Mouse (Mus musculus) embryonic stem cell, embryonic (primary cell): ENCODE results near the gene Tcl1b1.
"Not testable (repeated sequence)": the region's sequence is repeated elsewhere in the genome, so short reads cannot be mapped to it uniquely, and the experiment has no call there.

Source experiments
- CTCF ChIA-PET, 4 experiments: fragments of 300-600 bp in 2 of 4; fragments of 350-600 bp in 2 of 4; sonication (Branson Sonifier 250); formaldehyde crosslinking; loops; one replicate each; lab custom pipeline; 2022; ENCODE audit warnings: inconsistent platforms in 2 of 4; lab: Charles Lee
- POLR2A ChIA-PET, 4 experiments: fragments of 300-600 bp in 2 of 4; fragments of 350-600 bp in 2 of 4; sonication (Branson Sonifier 250); formaldehyde crosslinking; loops; one replicate each; lab custom pipeline; 2022; ENCODE audit warnings: antibody characterized with exemption in 4 of 4, inconsistent platforms in 1 of 4; lab: Charles Lee

The Tcl1b1 gene

GRCm38 (mm10) chr12:105159390-105159789 lies at the start of gene Tcl1b1:
Tcl1b1 (plus strand) TSS chr12:105159690.
- ChIA-PET POLR2A (no interaction called here), CTCF (no interaction called here)

- POLR2A ChIA-PET, result interaction anchor here in 2 of 4 experiments (1.7 to 2.0 kb wide), 2 partner anchors 26 to 34 kb away, joined by 3 to 4 read pairs; no protein-coding TSS in a partner anchor
- CTCF ChIA-PET, result interaction anchor here in 1 of 4 experiments (0.7 kb wide), 1 partner anchor 24 kb away, joined by 3 read pairs; no protein-coding TSS in a partner anchor
Observed at GRCm38 (mm10) chr12:105109812-105110211, 49.7 kb upstream of the Tcl1b1 start.

DNA sequence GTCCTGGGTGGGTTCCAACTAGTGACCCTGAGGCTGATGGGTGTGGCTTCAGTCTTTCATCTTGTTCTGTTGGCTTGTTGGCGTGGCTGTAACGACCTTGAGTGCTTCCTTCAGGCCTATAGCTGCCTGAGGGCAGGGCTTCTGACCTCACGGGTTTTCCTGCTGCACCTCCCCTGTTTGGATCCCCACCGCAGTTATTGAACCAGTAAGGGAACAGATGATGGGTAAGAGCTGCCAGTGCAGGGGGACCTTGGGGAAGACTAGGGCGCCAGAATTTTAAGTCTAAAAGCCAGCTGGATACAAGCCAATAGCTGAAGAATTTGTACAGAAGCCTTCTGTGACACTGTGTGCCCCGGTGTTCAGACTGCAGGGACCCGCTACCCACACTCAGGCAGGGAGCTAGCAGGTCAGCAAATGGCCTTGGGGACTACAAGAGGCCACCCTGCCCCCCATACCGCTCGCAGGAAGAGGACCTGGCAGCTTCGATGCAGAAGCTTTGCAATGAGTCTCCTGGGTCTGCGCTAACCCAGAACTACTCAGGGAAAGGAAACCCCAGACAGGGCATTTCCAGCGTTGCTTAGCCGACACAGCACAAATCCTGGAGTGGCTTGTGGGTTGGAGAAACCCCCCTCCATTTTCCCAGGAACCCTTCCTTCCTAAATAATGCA lies 47.0 kb upstream of the Tcl1b1 start:
- POLR2A ChIA-PET, result interaction anchor here in 3 of 4 experiments (0.6 to 1.8 kb wide), 9 partner anchors 8 to 603 kb away, joined by 3 to 6 read pairs (median 3); no protein-coding TSS in a partner anchor
- CTCF ChIA-PET, result interaction anchor here (0.5 to 1.7 kb wide), 7 partner anchors 8 to 158 kb away, joined by 3 to 11 read pairs (median 4); no protein-coding TSS in a partner anchor

- CTCF ChIA-PET, result interaction anchor here in 1 of 4 experiments (2.8 kb wide), 1 partner anchor 12 kb away, joined by 8 read pairs; no protein-coding TSS in a partner anchor
- POLR2A ChIA-PET, result no interaction called here
Observed at GRCm38 (mm10) chr12:105116648-105117047, 42.8 kb upstream of the Tcl1b1 start.

- CTCF ChIA-PET, result no interaction called here
- POLR2A ChIA-PET, result no interaction called here
Observed at GRCm38 (mm10) chr12:105125362-105125761, 34.1 kb upstream of the Tcl1b1 start.

DNA sequence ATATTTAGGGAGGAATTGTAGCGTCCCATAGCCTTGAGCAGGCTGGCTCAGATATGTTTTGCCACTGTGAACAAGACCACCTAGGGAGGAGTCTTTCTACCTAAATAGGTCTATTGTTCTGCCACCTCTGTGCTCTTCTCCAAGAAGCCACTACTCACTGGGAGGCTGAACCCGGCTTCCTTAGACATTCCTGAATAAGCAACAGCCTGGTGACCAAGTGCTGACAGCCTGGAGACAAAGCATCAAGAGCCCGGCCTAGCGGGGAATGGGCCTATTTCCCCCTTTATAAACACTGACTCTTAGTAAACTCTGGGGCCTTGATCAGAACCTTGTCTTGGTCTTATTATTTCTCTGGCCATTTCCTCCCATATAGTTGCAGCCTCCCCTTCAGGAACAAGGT lies 33.0 kb upstream of the Tcl1b1 start:
- CTCF ChIA-PET, result interaction anchor here in 1 of 4 experiments (0.7 kb wide), 1 partner anchor 22 kb away, joined by 3 read pairs; no protein-coding TSS in a partner anchor
- POLR2A ChIA-PET, result interaction anchor here in 1 of 4 experiments (1.5 kb wide), 1 partner anchor 50 kb away, joined by 3 read pairs; no protein-coding TSS in a partner anchor

GRCm38 (mm10) chr12:105127607-105128006 lies 31.9 kb upstream of the Tcl1b1 start:
- CTCF ChIA-PET, result interaction anchor here in 2 of 4 experiments (0.5 to 0.7 kb wide), 2 partner anchors 17 to 300 kb away, joined by 4 to 6 read pairs; no protein-coding TSS in a partner anchor

DNA sequence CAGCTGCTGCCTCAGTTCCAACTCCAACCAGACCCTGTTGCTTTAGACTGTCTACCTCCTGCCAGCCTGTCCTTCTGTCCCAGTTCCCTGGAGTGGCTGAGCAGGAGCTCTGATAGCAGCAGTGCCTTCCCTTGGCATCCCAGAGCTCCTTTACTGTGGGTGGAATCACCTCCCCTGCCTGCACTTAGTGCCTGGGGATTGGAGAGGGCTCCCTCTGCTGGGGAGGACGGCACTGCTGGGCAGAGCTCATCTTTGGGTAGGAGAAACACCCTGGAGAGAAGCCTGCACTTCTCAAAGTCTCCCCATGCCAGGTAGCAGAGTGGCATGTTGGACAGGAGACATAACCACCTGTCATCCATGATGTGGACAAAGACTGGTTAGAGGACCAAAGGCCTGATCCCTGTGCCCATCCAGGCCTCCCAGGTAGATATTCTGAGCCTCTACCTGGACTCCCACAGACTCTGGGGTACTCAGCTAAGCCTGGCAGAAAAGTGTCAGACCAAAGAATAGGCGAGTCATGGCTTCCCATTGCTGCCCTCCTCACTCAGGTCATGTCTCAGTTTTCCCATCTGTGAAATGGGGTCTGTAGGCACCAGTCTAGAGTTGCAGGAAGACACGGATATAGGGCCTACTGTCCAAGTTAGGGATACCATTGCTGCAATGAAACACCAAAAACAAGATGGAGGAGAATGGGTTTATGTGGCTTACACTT lies 29.8 kb upstream of the Tcl1b1 start:
- CTCF ChIA-PET, result interaction anchor here in 3 of 4 experiments (0.6 to 2.1 kb wide), 13 partner anchors 26 to 129 kb away, joined by 3 to 9 read pairs (median 4); no protein-coding TSS in a partner anchor
- POLR2A ChIA-PET, result interaction anchor here in 2 of 4 experiments (0.6 to 1.1 kb wide), 2 partner anchors 54 to 80 kb away, joined by 3 to 4 read pairs; no protein-coding TSS in a partner anchor

More at GRCm38 (mm10) chr12:105127607-105128006, 31.9 kb upstream of the Tcl1b1 start:
- POLR2A ChIA-PET, result interaction anchor here in 1 of 4 experiments (1.5 kb wide), 1 partner anchor 51 kb away, joined by 3 read pairs; no protein-coding TSS in a partner anchor

GRCm38 (mm10) chr12:105134167-105134566 lies 25.3 kb upstream of the Tcl1b1 start:
- POLR2A ChIA-PET, CTCF ChIA-PET: not testable (repeated sequence)

- POLR2A ChIA-PET, CTCF ChIA-PET: not testable (repeated sequence)
Observed at GRCm38 (mm10) chr12:105134826-105135225, 24.7 kb upstream of the Tcl1b1 start.

DNA sequence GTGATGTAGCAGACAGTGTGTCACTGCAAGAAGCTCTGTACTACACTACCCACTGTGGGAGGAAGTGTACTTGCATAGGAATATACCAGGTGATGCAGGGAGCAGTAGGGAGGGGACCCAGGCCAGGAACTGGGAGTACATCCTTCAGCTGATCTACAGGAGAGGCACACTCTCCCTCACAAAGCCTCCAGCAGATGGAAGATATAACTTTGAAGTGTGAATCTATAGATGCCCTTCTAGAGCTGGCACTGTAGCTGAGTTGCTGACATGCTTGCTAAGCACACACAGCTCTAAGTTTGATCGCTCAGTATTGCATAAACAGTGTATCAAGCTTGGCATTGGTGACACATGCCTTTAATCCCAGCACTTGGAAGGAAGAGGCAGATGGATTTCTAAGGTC lies 21.8 kb upstream of the Tcl1b1 start:
- CTCF ChIA-PET, POLR2A ChIA-PET: not testable (repeated sequence)

DNA sequence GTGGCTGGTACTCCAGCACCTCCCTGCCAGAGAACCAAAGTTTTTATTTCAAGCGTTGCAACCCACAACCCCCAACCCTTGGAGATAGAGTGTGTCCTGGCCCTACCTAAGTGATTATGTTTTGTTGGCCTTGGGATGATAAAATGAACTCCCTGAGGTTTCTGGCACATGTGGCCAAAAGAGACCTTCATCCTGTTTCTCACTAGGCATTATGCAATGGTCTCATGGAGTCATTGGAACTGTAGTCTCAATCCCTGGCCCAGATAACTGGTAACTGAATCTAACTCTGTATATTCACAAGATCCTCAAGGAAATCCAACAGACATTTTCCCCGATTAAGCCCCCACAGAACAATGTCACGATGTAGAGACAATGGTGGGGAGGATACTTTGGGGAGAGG lies 16.4 kb upstream of the Tcl1b1 start:
- ChIA-PET CTCF (interaction anchor here in 1 of 4 experiments (0.7 kb wide), 1 partner anchor 68 kb away, joined by 3 read pairs; no protein-coding TSS in a partner anchor), POLR2A (interaction anchor here in 1 of 4 experiments (1.4 kb wide), 1 partner anchor 32 kb away, joined by 4 read pairs; no protein-coding TSS in a partner anchor)

GRCm38 (mm10) chr12:105144928-105145327 lies 14.6 kb upstream of the Tcl1b1 start:
- CTCF ChIA-PET, result interaction anchor here (0.6 to 1.6 kb wide), 6 partner anchors 41 to 282 kb away, joined by 3 to 6 read pairs (median 4); no protein-coding TSS in a partner anchor
- POLR2A ChIA-PET, result not testable (repeated sequence)

- POLR2A ChIA-PET, result no interaction called here
- CTCF ChIA-PET, result interaction anchor here in 1 of 4 experiments (1.5 kb wide), 1 partner anchor 282 kb away, joined by 3 read pairs; no protein-coding TSS in a partner anchor
Observed at GRCm38 (mm10) chr12:105145714-105146113, 13.8 kb upstream of the Tcl1b1 start, which contains the start of gene Tcl1b2. Tcl1b2 (plus strand) TSS chr12:105146014.

- POLR2A ChIA-PET, CTCF ChIA-PET: not testable (repeated sequence)
Observed at GRCm38 (mm10) chr12:105155286-105155685, 4.2 kb upstream of the Tcl1b1 start.

DNA sequence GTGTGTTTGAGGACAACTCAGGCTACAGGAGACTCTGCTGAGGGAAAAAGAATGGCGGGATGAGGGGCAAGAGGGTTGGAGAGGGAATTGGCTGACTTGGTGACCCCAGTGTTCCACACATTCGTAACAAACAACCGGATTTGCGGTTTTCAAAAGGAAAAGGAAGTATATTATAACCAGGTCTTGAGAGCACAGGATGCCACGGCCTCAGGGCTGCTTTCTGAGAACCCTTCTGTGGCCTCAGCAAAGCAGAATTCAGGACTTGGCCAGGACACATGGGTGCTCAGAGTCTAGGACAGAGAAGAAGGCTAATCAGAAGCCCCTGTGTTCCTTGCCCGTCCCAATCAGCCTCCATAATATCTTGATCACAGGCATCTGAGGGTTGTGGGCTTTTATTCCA lies 648 bp upstream of the Tcl1b1 start:
- POLR2A ChIA-PET, result no interaction called here
- CTCF ChIA-PET, result no interaction called here

DNA sequence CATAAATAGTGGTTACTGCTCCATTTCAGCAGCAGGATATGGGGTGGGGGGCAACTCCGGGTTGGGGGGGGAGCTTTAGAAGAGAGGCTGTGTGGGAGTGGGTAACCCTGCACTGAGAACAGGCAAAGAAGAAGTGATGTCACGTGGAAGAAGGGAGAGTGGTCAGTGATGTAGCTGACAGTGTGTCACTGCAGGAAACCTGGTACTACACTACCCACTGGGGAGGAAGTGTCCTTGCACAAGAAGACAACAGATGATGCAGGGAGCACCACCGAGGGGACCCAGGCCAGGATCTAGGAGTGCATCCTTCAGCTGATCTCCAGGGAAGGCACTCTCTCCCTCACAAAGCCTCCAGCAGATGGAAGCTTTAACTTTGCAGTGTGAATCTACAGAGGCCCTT lies 7.2 kb downstream of the Tcl1b1 start:
- POLR2A ChIA-PET, result interaction anchor here in 1 of 4 experiments (0.9 kb wide), 1 partner anchor 96 kb away, joined by 3 read pairs; no protein-coding TSS in a partner anchor
- CTCF ChIA-PET, result interaction anchor here in 1 of 4 experiments (0.6 kb wide), 1 partner anchor 194 kb away, joined by 5 read pairs; no protein-coding TSS in a partner anchor

DNA sequence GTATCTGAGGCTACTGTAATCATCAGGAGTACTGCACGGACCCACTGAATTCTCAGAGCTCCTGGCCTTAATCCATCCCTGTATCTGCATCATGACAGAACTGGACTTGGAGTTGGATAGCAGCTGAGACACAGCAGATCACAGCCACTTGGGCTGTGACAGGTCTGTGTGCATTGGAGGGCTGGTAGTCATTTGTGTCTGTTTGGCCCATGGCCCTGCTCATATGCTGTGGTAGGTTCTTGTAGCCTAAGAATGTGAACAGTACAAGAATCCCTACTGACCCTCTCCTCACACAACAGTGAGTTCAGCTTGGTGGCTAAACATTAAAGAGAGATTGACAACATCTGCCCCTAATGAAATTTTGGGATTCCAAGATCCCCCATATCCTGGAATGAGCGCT lies 13.9 kb downstream of the Tcl1b1 start:
- CTCF ChIA-PET, result interaction anchor here in 2 of 4 experiments (0.8 to 1.5 kb wide), 2 partner anchors 15 to 238 kb away, joined by 4 to 18 read pairs; no protein-coding TSS in a partner anchor
- POLR2A ChIA-PET, result no interaction called here
